Mouse (Mus musculus): Measurements from ENCODE around the gene Ndufaf2.

DNA sequence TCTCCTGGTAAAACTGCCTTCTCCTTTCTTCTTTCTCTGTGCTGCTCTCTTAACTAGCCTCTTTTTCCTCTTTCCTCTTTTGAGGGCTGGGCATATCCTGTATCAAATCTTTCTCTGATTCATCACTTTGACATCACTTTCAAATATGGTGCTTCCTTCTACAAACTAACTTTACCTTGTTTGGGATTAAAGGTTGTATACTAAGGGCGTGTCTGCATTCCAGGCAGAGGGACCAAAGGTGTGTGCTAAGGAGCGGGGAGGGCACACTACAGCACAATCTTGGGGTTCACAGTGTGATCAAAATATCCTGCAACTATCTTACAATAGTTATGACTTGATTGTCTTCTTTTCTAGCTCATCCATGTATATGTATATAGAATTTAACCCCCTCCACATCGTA lies 112.4 kb downstream of the Ndufaf2 start:
- no peak for TF ChIP-seq CTCF (IDR thresholded peaks at IDR 0.05; ENCODE audit: extremely low read depth, insufficient read depth, insufficient read length, insufficient replicate concordance)
- no peak for TF ChIP-seq POLR2A (IDR thresholded peaks at IDR 0.05; ENCODE audit: low read depth, low read length)
